Comparison of ENCODE assay signal across 9 mouse cellular contexts in the genomic region with DNA sequence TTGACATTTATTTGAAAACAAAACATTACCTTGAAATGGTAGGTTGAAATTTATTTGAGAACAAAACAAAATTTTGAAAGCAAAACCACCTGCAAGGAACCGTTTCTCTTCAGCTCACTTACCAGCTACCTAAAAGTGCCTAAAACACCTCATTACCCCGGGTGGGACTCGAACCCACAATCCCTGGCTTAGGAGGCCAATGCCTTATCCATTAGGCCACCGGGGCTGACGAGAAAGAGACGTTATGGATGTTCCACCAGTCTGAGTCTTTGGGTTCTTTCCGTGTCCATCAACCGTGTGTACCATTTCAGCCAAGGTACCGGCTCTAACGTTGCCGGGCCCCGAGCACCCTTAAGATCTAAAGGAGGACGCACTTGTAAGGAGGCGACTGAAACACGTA. TPM values are rescaled to one million over a fixed set of nuclear protein-coding genes. Genes with fewer than 3 reads are reported as not detected.
A peak's percentile ranks its signal among the peaks of the same experiment; 100 is the strongest.
DNase-seq lines count a peak whose midpoint lies in the region; ATAC-seq and TF ChIP-seq lines count a peak whose summit lies in the region.
"Had no signal": no experiment of that assay in that cellular context is flagged by ENCODE, and none has a peak within 500 bp of the region (broad histone marks: within the 10 kb centered on the region; RNA-seq: fewer than 3 reads in every experiment).

No protein-coding gene starts in this region.

- under 1% methylated on average over 15 of the region's 15 CpGs for WGBS in forebrain, embryonic 11.5 days
- 1% methylated on average over 15 of the region's 15 CpGs for WGBS in heart, embryonic 16.5 days
- under 1% methylated on average over 15 of the region's 15 CpGs for WGBS in liver, embryonic 14.5 days (ENCODE audit: insufficient replicate concordance)
- 1% methylated on average over 15 of the region's 15 CpGs for WGBS in stomach, embryonic 14.5 days

- DNase-seq in c-Kit-positive CD71-positive TER-119-negative erythroid progenitor cells, embryonic 14.5 days (ENCODE audit: low read depth): peak; percentile 92
- DNase-seq in forebrain, embryonic 11.5 days (ENCODE audit: low spot score): peak; percentile 95
- DNase-seq in kidney, postnatal 36 days: peak; percentile 78 to 87
- DNase-seq in liver, embryonic 14.5 days (ENCODE audit: low read depth in 3 of 3, low spot score in 3 of 3): peak; percentile 82 to 87 (median 84)
- peak; percentile 95 for DNase-seq in neural tube, embryonic 10.5 days (ENCODE audit: extremely low spot score, low spot score)

- TF ChIP-seq CTCF in E14TG2a.4 (conservative IDR thresholded peaks at IDR 0.05; ENCODE audit: low read length): no peak
- TF ChIP-seq CTCF in liver, embryonic 14.5 days (IDR thresholded peaks at IDR 0.05; ENCODE audit: low read depth): no peak

- no peak for TF ChIP-seq EP300 in liver, embryonic 14.5 days (IDR thresholded peaks at IDR 0.05; ENCODE audit: low read depth)

- H3K36me3 ChIP-seq in E14TG2a.4 (ENCODE audit: insufficient read depth, low read length): no peaks in the 10 kb centered on the region
- H3K36me3 ChIP-seq in forebrain, embryonic 11.5 days (ENCODE audit: control insufficient read depth, insufficient read depth, low read length): no peaks in the 10 kb centered on the region
- no peaks in the 10 kb centered on the region for H3K36me3 ChIP-seq in heart, embryonic 16.5 days (ENCODE audit: control insufficient read depth, insufficient read depth)
- H3K36me3 ChIP-seq in liver, embryonic 14.5 days (replicated peaks; ENCODE audit: control insufficient read depth, insufficient read depth, low read depth): no peaks in the 10 kb centered on the region
- no peaks in the 10 kb centered on the region for H3K36me3 ChIP-seq in stomach, embryonic 14.5 days (ENCODE audit: control insufficient read depth, insufficient read depth, low read length)

- H3K4me3 ChIP-seq in E14TG2a.4 (replicated peaks; ENCODE audit: low read length): peak overlapping the region; percentile 87
- peak overlapping the region; percentile 60 for H3K4me3 ChIP-seq in forebrain, embryonic 11.5 days (ENCODE audit: low read depth, low read length)
- peak overlapping the region; percentile 78 for H3K4me3 ChIP-seq in heart, embryonic 16.5 days (ENCODE audit: low read length)
- peak overlapping the region; percentile 80 to 94 for H3K4me3 ChIP-seq in liver, embryonic 14.5 days (ENCODE audit: insufficient read depth in 1 of 2, low read depth in 2 of 2, low read length in 2 of 2)
- H3K4me3 ChIP-seq in stomach, embryonic 14.5 days (ENCODE audit: low read depth, low read length): peak overlapping the region; percentile 47

- H3K27me3 ChIP-seq in E14TG2a.4 (ENCODE audit: insufficient read depth, low read length): peaks cover 11% of the 10 kb centered on the region; the same call in 1 of the 2 replicates
- no peaks in the 10 kb centered on the region for H3K27me3 ChIP-seq in forebrain, embryonic 11.5 days (ENCODE audit: control insufficient read depth, insufficient read depth, low read length)
- H3K27me3 ChIP-seq in heart, embryonic 16.5 days (ENCODE audit: control insufficient read depth, insufficient read depth, low read length): no peaks in the 10 kb centered on the region
- H3K27me3 ChIP-seq in liver, embryonic 14.5 days (ENCODE audit: control insufficient read depth, insufficient read depth, low read length): no peaks in the 10 kb centered on the region
- no peaks in the 10 kb centered on the region for H3K27me3 ChIP-seq in stomach, embryonic 14.5 days (ENCODE audit: control insufficient read depth, insufficient read depth, low read length)

- no peak overlapping the region for H3K27ac ChIP-seq in forebrain, embryonic 11.5 days (ENCODE audit: low read depth, low read length)
- no peak overlapping the region for H3K27ac ChIP-seq in heart, embryonic 16.5 days (ENCODE audit: low read length)
- H3K27ac ChIP-seq in liver, embryonic 14.5 days: peak overlapping the region; percentile 39
- no peak overlapping the region for H3K27ac ChIP-seq in stomach, embryonic 14.5 days (ENCODE audit: low read length)

- no peaks in the 10 kb centered on the region for H3K9me3 ChIP-seq in E14TG2a.4 (ENCODE audit: low read length)
- no peaks in the 10 kb centered on the region for H3K9me3 ChIP-seq in forebrain, embryonic 11.5 days (ENCODE audit: control insufficient read depth, low read length)
- no peaks in the 10 kb centered on the region for H3K9me3 ChIP-seq in heart, embryonic 16.5 days (replicated peaks; ENCODE audit: control insufficient read depth, low read length)
- no peaks in the 10 kb centered on the region for H3K9me3 ChIP-seq in liver, embryonic 14.5 days (ENCODE audit: control insufficient read depth, low read length)
- no peaks in the 10 kb centered on the region for H3K9me3 ChIP-seq in stomach, embryonic 14.5 days (ENCODE audit: control insufficient read depth, low read depth, low read length)

- H3K9ac ChIP-seq in forebrain, embryonic 11.5 days (ENCODE audit: low read length): peak overlapping the region; percentile 1; the same call in 1 of the 2 replicates
- H3K9ac ChIP-seq in heart, embryonic 16.5 days (ENCODE audit: low read length): peak overlapping the region; percentile 32; the same call in 1 of the 2 replicates
- peak overlapping the region; percentile 48 for H3K9ac ChIP-seq in liver, embryonic 14.5 days (replicated peaks)
- H3K9ac ChIP-seq in stomach, embryonic 14.5 days (replicated peaks; ENCODE audit: low read depth, low read length): no peak overlapping the region

- H3K4me1 ChIP-seq in E14TG2a.4 (replicated peaks; ENCODE audit: low read depth, low read length): peaks cover 61% of the 10 kb centered on the region
- no peaks in the 10 kb centered on the region; the same call in 1 of the 2 replicates for H3K4me1 ChIP-seq in forebrain, embryonic 11.5 days (replicated peaks; ENCODE audit: control insufficient read depth, insufficient read depth, low read length)
- H3K4me1 ChIP-seq in heart, embryonic 16.5 days (ENCODE audit: control insufficient read depth, insufficient read depth, low read length): peaks cover 14% of the 10 kb centered on the region
- H3K4me1 ChIP-seq in liver, embryonic 14.5 days (replicated peaks; ENCODE audit: control insufficient read depth in 2 of 2, insufficient read depth in 2 of 2, low read length in 1 of 2): peaks cover 4 to 18% of the 10 kb centered on the region in 2 experiments; a peak in 3 of 4 replicates
- H3K4me1 ChIP-seq in stomach, embryonic 14.5 days (ENCODE audit: control insufficient read depth, insufficient read depth, low read length): peaks cover 7% of the 10 kb centered on the region; the same call in 1 of the 2 replicates

- peak overlapping the region; percentile 66 for H3K4me2 ChIP-seq in forebrain, embryonic 11.5 days (ENCODE audit: low read depth, low read length, severe bottlenecking)
- H3K4me2 ChIP-seq in heart, embryonic 16.5 days (ENCODE audit: low read depth, low read length): peak overlapping the region; percentile 74
- H3K4me2 ChIP-seq in liver, embryonic 14.5 days (ENCODE audit: low read depth): peak overlapping the region; percentile 98
- peak overlapping the region; percentile 75 for H3K4me2 ChIP-seq in stomach, embryonic 14.5 days (replicated peaks; ENCODE audit: low read depth, low read length)

- ATAC-seq in forebrain, embryonic 11.5 days (replicated peaks; ENCODE audit: low FRiP score): peak; percentile 35
- peak; percentile 11; the same call in 1 of the 2 replicates for ATAC-seq in heart, embryonic 16.5 days (replicated peaks; ENCODE audit: extremely low read depth, insufficient read depth, low FRiP score)
- peak; percentile 55 for ATAC-seq in liver, embryonic 14.5 days (ENCODE audit: insufficient read depth)
- ATAC-seq in stomach, embryonic 14.5 days (ENCODE audit: insufficient number of reproducible peaks, insufficient read depth, low FRiP score, low read depth): peak; percentile 20; the same call in 1 of the 2 replicates

RNA-seq across cellular contexts. Expression of gene Zfp213, which starts 15.4 kb away (rescaled TPM):
- 28.1 and 29.9 TPM in 2 replicates for polyA plus RNA-seq in forebrain, embryonic 11.5 days (2014; fragmentation: Nextera tagmentation; extraction: Ambion mirVana)
- 12.9 and 14.5 TPM in 2 replicates for polyA plus RNA-seq in heart, embryonic 16.5 days (2015; fragmentation: Nextera tagmentation; extraction: Ambion mirVana)
- 3.7 and 4.1 TPM in 2 replicates for polyA plus RNA-seq in liver, embryonic 14.5 days (2012; rRNA removed)
- polyA plus RNA-seq in liver, embryonic 14.5 days (2014; fragmentation: Nextera tagmentation; extraction: Ambion mirVana): 4.1 and 4.8 TPM in 2 replicates
- polyA plus RNA-seq in stomach, embryonic 14.5 days (2014; fragmentation: Nextera tagmentation; extraction: Ambion mirVana): 18.1 and 18.9 TPM in 2 replicates

RNA-seq across cellular contexts. Expression of gene Zfp13, which starts 50.7 kb away (rescaled TPM):
- 19.2 and 20.5 TPM in 2 replicates for polyA plus RNA-seq in forebrain, embryonic 11.5 days (2014; fragmentation: Nextera tagmentation; extraction: Ambion mirVana)
- polyA plus RNA-seq in heart, embryonic 16.5 days (2015; fragmentation: Nextera tagmentation; extraction: Ambion mirVana): 7.3 and 8.5 TPM in 2 replicates
- 1.9 and 2.0 TPM in 2 replicates for polyA plus RNA-seq in liver, embryonic 14.5 days (2012; rRNA removed)
- polyA plus RNA-seq in liver, embryonic 14.5 days (2014; fragmentation: Nextera tagmentation; extraction: Ambion mirVana): 1.3 TPM in 2 replicates
- 13.6 and 15.7 TPM in 2 replicates for polyA plus RNA-seq in stomach, embryonic 14.5 days (2014; fragmentation: Nextera tagmentation; extraction: Ambion mirVana)

RNA-seq across cellular contexts. Expression of gene Zscan10, which starts 52.0 kb away (rescaled TPM):
- polyA plus RNA-seq in forebrain, embryonic 11.5 days (2014; fragmentation: Nextera tagmentation; extraction: Ambion mirVana): 0.16 and 0.27 TPM in 2 replicates
- not detected in 2 replicates for polyA plus RNA-seq in heart, embryonic 16.5 days (2015; fragmentation: Nextera tagmentation; extraction: Ambion mirVana)
- not detected in 2 replicates for polyA plus RNA-seq in liver, embryonic 14.5 days (2012; rRNA removed)
- not detected in 2 replicates for polyA plus RNA-seq in liver, embryonic 14.5 days (2014; fragmentation: Nextera tagmentation; extraction: Ambion mirVana)
- polyA plus RNA-seq in stomach, embryonic 14.5 days (2014; fragmentation: Nextera tagmentation; extraction: Ambion mirVana): 0.10 TPM in 1 of 2 replicates, not detected in the other
- polyA plus RNA-seq: gonadal fat pad, adult 2 months had no signal
